Mouse (Mus musculus) CH12.LX (cell line): ENCODE data around the gene Ifna6. TPM values are rescaled to one million over a fixed set of nuclear protein-coding genes. Genes with fewer than 3 reads are reported as not detected.
A peak's percentile ranks its signal among the peaks of the same experiment; 100 is the strongest.

Experiments
- DNase-seq: peaks from one replicate; pipeline ENCODE4 v3.0.0-alpha.2; 2013; ENCODE audit errors: extremely low read depth
- H3K27ac ChIP-seq: 2 replicates; pipeline ENCODE4 v1.5.1; 2012; ENCODE audit warnings: low read depth, mild to moderate bottlenecking, control low read depth, moderate library complexity; ENCODE audit not compliant: insufficient read depth
- H3K27me3 ChIP-seq: replicated peaks from 2 replicates; pipeline ENCODE3; 2012; ENCODE audit warnings: inconsistent platforms
- H3K36me3 ChIP-seq, 2 experiments: replicated peaks in 1 of 2; 2 replicates each; pipeline versions ENCODE3 to v1.6.1; 2012; ENCODE audit warnings: inconsistent platforms in 1 of 2, low read length in 1 of 2, mild to moderate bottlenecking in 1 of 2, mixed read lengths in 1 of 2, moderate library complexity in 1 of 2; ENCODE audit not compliant: control insufficient read depth in 1 of 2, insufficient read depth in 1 of 2
- H3K4me1 ChIP-seq, 2 experiments: 2 replicates each; pipeline ENCODE4 v1.6.1; 2012; ENCODE audit warnings: inconsistent platforms in 1 of 2, moderate library complexity in 1 of 2; ENCODE audit not compliant: insufficient read depth in 2 of 2, control insufficient read depth in 1 of 2
- H3K4me2 ChIP-seq: 2 replicates; pipeline ENCODE4 v1.6.1; 2012; ENCODE audit warnings: low read depth, mild to moderate bottlenecking, control low read depth; ENCODE audit not compliant: poor library complexity, insufficient read depth, severe bottlenecking
- H3K4me3 ChIP-seq, 3 experiments: fragments of 150-350 bp in 1 of 3; sonication (generic) in 1 of 3; replicated peaks in 1 of 3; 2 replicates each; pipeline versions ENCODE3 to v1.5.1; 2011 to 2012; ENCODE audit warnings: low read depth in 2 of 3, low read length in 2 of 3, mild to moderate bottlenecking in 2 of 3, moderate library complexity in 2 of 3, control low read depth in 1 of 3, improper control_type of control experiment in 1 of 3, inconsistent platforms in 1 of 3, mixed read lengths in 1 of 3; ENCODE audit not compliant: poor library complexity in 1 of 3
- H3K79me2 ChIP-seq: replicated peaks from 2 replicates; pipeline ENCODE4 v1.6.1; 2012; ENCODE audit warnings: mild to moderate bottlenecking, moderate library complexity; ENCODE audit not compliant: control insufficient read depth, poor library complexity, insufficient read depth, severe bottlenecking; ENCODE audit errors: extremely low read depth
- H3K9ac ChIP-seq: 2 replicates; pipeline ENCODE4 v1.6.1; 2012; ENCODE audit warnings: low read depth, mild to moderate bottlenecking, control low read depth, moderate library complexity; ENCODE audit not compliant: insufficient read depth
- H3K9me3 ChIP-seq: replicated peaks from 2 replicates; pipeline ENCODE3; 2012; ENCODE audit warnings: low read length, inconsistent platforms, mixed read lengths
- BHLHE40 ChIP-seq: IDR thresholded peaks from 2 replicates; pipeline ENCODE4 v1.6.1; 2011; ENCODE audit warnings: mild to moderate bottlenecking, low read depth, low read length, improper control_type of control experiment
- CHD1 ChIP-seq: IDR thresholded peaks from 2 replicates; pipeline ENCODE4 v1.6.1; 2012; ENCODE audit warnings: low read depth, low read length, improper control_type of control experiment, inconsistent platforms
- CTCF ChIP-seq, 2 experiments: IDR thresholded peaks in 1 of 2; conservative IDR thresholded peaks in 1 of 2; 2 replicates each; pipeline ENCODE4 v1.5.1; 2011 to 2012; ENCODE audit warnings: low read depth in 2 of 2, low read length in 2 of 2, improper control_type of control experiment in 1 of 2, inconsistent platforms in 1 of 2, mild to moderate bottlenecking in 1 of 2, moderate library complexity in 1 of 2
- EP300 ChIP-seq: IDR thresholded peaks from 2 replicates; pipeline ENCODE4 v1.6.1; 2011; ENCODE audit warnings: low read length, improper control_type of control experiment
- HCFC1 ChIP-seq: IDR thresholded peaks from 2 replicates; pipeline ENCODE4 v1.6.1; 2012; ENCODE audit warnings: low read depth, mild to moderate bottlenecking, inconsistent platforms, low read length, improper control_type of control experiment
- JUN ChIP-seq: IDR thresholded peaks from 2 replicates; pipeline ENCODE4 v1.6.1; 2011; ENCODE audit warnings: low read depth, mild to moderate bottlenecking, low read length, improper control_type of control experiment, moderate library complexity; ENCODE audit not compliant: insufficient read depth
- KAT2A ChIP-seq: IDR thresholded peaks from 2 replicates; pipeline ENCODE4 v1.6.1; 2012; ENCODE audit warnings: low read length, improper control_type of control experiment, inconsistent platforms; ENCODE audit not compliant: insufficient replicate concordance
- MAFK ChIP-seq: IDR thresholded peaks from 2 replicates; pipeline ENCODE4 v1.6.1; 2011; ENCODE audit warnings: low read length, improper control_type of control experiment; ENCODE audit not compliant: insufficient replicate concordance
- MEF2A ChIP-seq: IDR thresholded peaks from 2 replicates; pipeline ENCODE4 v1.6.1; 2014; ENCODE audit warnings: low read depth, mild to moderate bottlenecking, inconsistent platforms, low read length, improper control_type of control experiment, borderline replicate concordance
- MXI1 ChIP-seq: IDR thresholded peaks from 2 replicates; pipeline ENCODE4 v1.6.1; 2011; ENCODE audit warnings: mild to moderate bottlenecking, low read depth, low read length, improper control_type of control experiment
- MYC ChIP-seq: IDR thresholded peaks from 2 replicates; pipeline ENCODE4 v1.6.1; 2011; ENCODE audit warnings: low read depth, mild to moderate bottlenecking, improper control_type of control experiment, low read length
- NRF1 ChIP-seq: IDR thresholded peaks from 2 replicates; pipeline ENCODE4 v1.6.1; 2014; ENCODE audit warnings: low read depth, mild to moderate bottlenecking, inconsistent platforms, low read length, improper control_type of control experiment, moderate library complexity
- POLR2A ChIP-seq: IDR thresholded peaks from 2 replicates; pipeline ENCODE4 v1.6.1; 2011; ENCODE audit warnings: low read depth, mild to moderate bottlenecking, improper control_type of control experiment, low read length
- POLR2AphosphoS2 ChIP-seq: IDR thresholded peaks from 2 replicates; pipeline ENCODE4 v1.6.1; 2011; ENCODE audit warnings: low read depth, low read length, improper control_type of control experiment
- RAD21 ChIP-seq: IDR thresholded peaks from 2 replicates; pipeline ENCODE4 v1.6.1; 2011; ENCODE audit warnings: low read depth, mild to moderate bottlenecking, low read length, improper control_type of control experiment, moderate library complexity
- RCOR1 ChIP-seq: conservative IDR thresholded peaks from 2 replicates; pipeline ENCODE4 v1.6.1; 2012; ENCODE audit warnings: low read depth, mild to moderate bottlenecking, inconsistent platforms, low read length, improper control_type of control experiment
- SIN3A ChIP-seq: IDR thresholded peaks from 2 replicates; pipeline ENCODE4 v1.6.1; 2012; ENCODE audit warnings: low read length, improper control_type of control experiment, inconsistent platforms
- SMC3 ChIP-seq: IDR thresholded peaks from 2 replicates; pipeline ENCODE4 v1.6.1; 2011; ENCODE audit warnings: low read depth, low read length, improper control_type of control experiment
- TCF12 ChIP-seq: IDR thresholded peaks from 2 replicates; pipeline ENCODE4 v1.6.1; 2014; ENCODE audit warnings: low read depth, mild to moderate bottlenecking, inconsistent platforms, low read length, improper control_type of control experiment
- USF1 ChIP-seq: IDR thresholded peaks from 2 replicates; pipeline ENCODE4 v1.6.1; 2014; ENCODE audit warnings: low read depth, mild to moderate bottlenecking, inconsistent platforms, low read length, improper control_type of control experiment
- USF2 ChIP-seq: conservative IDR thresholded peaks from 2 replicates; pipeline ENCODE4 v1.6.1; 2011; ENCODE audit warnings: low read depth, low read length, improper control_type of control experiment
- ZNF384 ChIP-seq: IDR thresholded peaks from 2 replicates; pipeline ENCODE4 v1.6.1; 2012; ENCODE audit warnings: low read depth, low read length, improper control_type of control experiment, inconsistent platforms
- dilution Hi-C: fragments of 300-500 bp; cut with MboI; formaldehyde crosslinking; loops from 2 replicates; pipeline ENCODE4 v1.14.3; 2020; ENCODE audit warnings: low sequenced_read_pairs; ENCODE audit not compliant: extremely low pct_unique_long_range_greater_than_20kb, extremely low pct_ligation_motif_present
- in situ Hi-C: fragments of 300-500 bp; cut with MboI; formaldehyde crosslinking; loops from 3 replicates; pipeline ENCODE4 v1.14.3; 2019; ENCODE audit warnings: low sequenced_read_pairs, low pct_ligation_motif_present, low pct_unique_long_range_greater_than_20kb, mixed read lengths
- polyA plus RNA-seq: library from polyadenylated mRNA; unstranded; fragments of >175 nt; gene quantifications from 2 replicates; pipeline ENCODE4 v1.2.1, GENCODE M21; 2012; ENCODE audit warnings: low read depth; ENCODE audit not compliant: insufficient read length
- total RNA-seq, 2 experiments: library from RNA; depleted of rRNA; stranded (reverse); fragments of 300-350 nt in 1 of 2; fragments of >200 nt in 1 of 2; gene quantifications; 2 replicates each; pipeline ENCODE4 v1.2.3; 2012 to 2014

Ifna6 gene
- total and polyA plus RNA-seq, 3 experiments: not detected

DNA sequence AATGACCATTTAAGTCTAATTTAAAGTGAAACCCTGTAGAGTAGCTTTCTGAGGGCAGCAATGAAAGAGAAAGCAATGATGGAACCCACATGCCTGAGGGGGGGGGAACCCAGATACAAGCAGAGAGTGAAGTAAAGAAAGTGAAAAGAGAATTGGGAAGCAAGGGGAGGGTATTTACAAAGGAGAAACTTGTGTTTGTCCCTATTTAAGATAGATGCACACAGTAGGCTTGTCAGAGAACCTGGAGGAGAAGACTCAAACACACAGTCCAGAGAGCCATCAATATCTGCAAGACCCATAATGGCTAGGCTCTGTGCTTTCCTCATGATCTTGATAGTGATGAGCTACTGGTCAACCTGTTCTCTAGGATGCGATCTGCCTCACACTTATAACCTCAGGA, 7.6 kb upstream of the Ifna6 start, which contains the start of gene Ifna11:
Gene Ifna11, plus strand, starts transcription at position 301 of the 400 bp plus-strand sequence.
- H3K79me2 ChIP-seq: no peaks in the 10 kb centered on the region
- H3K9me3 ChIP-seq: no peaks in the 10 kb centered on the region
- no peak within 1 kb of the TSS for H3K4me3 ChIP-seq
- in situ Hi-C loops: no loop called here
- no peak within 1 kb of the TSS for H3K27ac ChIP-seq
- no peak for DNase-seq
- H3K27me3 ChIP-seq: peaks cover 34% of the 10 kb centered on the region
- dilution Hi-C loops: no loop called here
- TF ChIP-seq MXI1 (no peak), JUN (no peak), HCFC1 (no peak), SMC3 (no peak), ZNF384 (no peak), CHD1 (no peak), USF1 (no peak), MAFK (no peak), TCF12 (no peak), SIN3A (no peak), EP300 (no peak), POLR2AphosphoS2 (no peak), BHLHE40 (no peak), MEF2A (no peak), NRF1 (no peak), RCOR1 (no peak)
- no peaks in the 10 kb centered on the region for H3K4me1 ChIP-seq
- H3K36me3 ChIP-seq: no peaks in the 10 kb centered on the region
- H3K9ac ChIP-seq: no peak within 1 kb of the TSS
- no peak within 1 kb of the TSS for H3K4me2 ChIP-seq

DNA sequence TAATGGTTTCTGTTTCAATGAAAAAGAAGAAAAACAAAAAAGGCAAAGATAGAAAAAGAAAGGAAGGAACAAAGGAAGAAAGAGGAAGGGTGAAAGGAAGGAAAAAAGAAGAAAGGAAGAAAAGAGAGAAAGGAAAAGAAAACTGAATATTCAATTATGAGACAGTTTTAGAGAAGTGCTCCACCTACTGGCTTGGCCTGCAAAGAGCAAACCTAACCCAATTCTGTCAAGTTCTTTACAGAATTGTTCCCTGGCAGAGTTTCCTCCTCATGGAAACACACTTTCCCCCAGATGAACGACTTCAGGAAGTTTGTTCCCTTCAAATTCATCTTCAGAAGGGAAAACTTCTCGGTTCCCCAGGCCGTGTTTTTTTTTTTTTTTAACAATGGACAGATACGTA, 4.2 kb upstream of the Ifna6 start:
- Histone ChIP-seq H3K27me3 (peaks cover 20% of the 10 kb centered on the region), H3K9ac (no peak overlapping the region), H3K4me2 (no peak overlapping the region), H3K4me3 (no peak overlapping the region), H3K4me1 (no peaks in the 10 kb centered on the region), H3K79me2 (no peaks in the 10 kb centered on the region), H3K9me3 (no peaks in the 10 kb centered on the region), H3K27ac (no peak overlapping the region), H3K36me3 (no peaks in the 10 kb centered on the region)
- peak; percentile 27 for DNase-seq
- dilution Hi-C loops: no loop called here
- TF ChIP-seq POLR2A (no peak), CTCF (conservative IDR thresholded peaks at IDR 0.05 in 1 of 2, IDR thresholded peaks at IDR 0.05 in 1 of 2; ENCODE audit: low read depth in 2 of 2, low read length in 2 of 2) (peak; percentile 55 to 73), USF2 (no peak), MYC (no peak), SIN3A (no peak), RAD21 (peak; percentile 19), KAT2A (no peak), MAFK (no peak), SMC3 (peak; percentile 46), BHLHE40 (no peak), EP300 (no peak)
- in situ Hi-C loops: no loop called here
